Mouse (Mus musculus) frontal cortex, adult 2 months (tissue): Measurements from ENCODE around the gene Cd68. TPM values are rescaled to one million over a fixed set of nuclear protein-coding genes. Genes with fewer than 3 reads are reported as not detected.

Experiments
- DNase-seq, 2 experiments: peaks; one replicate each; pipeline ENCODE4 v3.0.0; 2022; ENCODE audit warnings: low spot score in 1 of 2; ENCODE audit errors: extremely low spot score in 1 of 2
- polyA plus RNA-seq: library from polyadenylated mRNA; depleted of rRNA; stranded (reverse); fragments of >200 nt; gene quantifications from 2 replicates; pipeline ENCODE4 v1.2.3, GENCODE M21; 2012

Cd68 gene
- polyA plus RNA-seq, 1 experiment: 13.7 TPM

DNA sequence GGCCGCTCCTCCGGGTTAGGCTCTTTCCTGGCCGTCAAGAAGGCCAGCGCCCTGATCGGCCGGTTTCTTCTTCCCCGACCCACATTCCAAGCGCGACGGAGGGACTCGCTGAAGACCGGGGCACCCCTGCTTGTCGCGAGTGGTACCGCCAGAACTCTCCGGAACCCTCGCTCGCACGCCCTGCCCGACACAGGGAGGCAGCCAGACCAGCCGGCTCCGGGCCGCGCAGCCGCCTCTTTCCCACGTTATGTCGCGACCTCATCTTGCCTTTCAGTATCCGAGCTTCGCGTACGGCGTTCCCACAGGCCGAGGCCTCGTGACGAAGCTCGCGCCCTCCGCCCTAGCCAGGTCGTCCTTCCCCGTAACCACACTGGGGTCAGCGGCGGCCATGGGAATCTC lies 5.8 kb upstream of the Cd68 start:
- DNase-seq: no peak

DNA sequence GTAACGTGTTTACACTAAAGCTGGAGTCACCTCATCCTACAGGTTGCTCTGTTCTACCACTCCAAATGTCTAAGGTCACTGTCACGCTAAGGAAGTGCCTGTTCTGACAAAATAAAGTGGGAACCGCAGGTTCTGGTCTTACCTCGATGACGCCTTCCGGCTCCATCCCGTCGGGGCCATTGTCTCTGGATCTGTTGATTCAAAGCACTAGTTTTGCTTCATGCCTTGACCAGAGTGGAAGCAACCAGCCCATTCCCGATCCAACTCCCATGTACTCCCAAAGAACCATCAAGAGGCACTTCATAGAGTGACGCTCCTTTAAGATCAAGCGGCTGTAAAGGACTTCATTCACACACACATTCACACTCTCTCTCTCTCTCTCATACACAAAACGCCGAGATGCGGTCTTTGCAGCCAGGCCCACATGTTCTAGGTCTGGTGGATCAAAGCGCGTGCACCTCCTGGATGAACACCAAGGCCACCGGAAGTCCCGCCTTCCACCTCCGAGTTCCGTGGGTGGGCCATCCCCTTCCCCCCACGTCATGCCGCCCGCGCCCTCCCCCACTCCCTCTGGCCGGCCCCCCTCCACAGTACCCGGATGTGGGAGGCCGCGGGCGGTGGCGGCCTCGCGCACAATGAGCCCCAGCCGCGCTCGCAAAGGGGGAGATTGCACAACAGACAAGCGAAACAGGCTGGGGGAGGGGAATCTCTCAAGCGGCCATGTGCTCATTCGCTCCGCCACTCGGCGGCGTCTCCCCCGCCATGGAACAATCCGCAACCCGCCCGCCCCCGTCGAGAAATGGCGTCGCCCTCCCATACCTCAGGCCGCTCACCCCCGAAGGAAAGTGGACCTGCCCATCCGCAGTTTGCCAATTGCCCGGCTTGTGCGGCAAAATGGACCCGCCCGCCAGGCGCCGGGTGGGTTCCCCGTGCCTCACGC lies 5.1 kb upstream of the Cd68 start:
- DNase-seq: peak; percentile 86 to 93

DNA sequence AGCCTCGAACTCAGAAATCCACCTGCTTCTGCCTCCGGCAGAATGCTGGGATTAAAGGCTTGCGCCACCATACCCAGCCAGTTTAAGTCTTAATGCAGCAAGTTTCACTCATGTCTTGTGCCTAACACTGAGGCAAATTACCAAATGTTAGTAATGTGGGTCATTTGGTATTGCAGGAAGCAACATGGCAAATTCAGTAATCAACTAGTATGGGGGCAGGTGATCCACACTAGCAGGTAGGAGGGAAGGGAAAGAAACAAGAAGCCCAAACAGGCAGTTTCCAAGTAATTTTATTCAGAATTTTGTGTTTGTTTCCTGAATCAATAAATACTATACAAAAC lies 682 bp upstream of the Cd68 start:
- no peak for DNase-seq

DNA sequence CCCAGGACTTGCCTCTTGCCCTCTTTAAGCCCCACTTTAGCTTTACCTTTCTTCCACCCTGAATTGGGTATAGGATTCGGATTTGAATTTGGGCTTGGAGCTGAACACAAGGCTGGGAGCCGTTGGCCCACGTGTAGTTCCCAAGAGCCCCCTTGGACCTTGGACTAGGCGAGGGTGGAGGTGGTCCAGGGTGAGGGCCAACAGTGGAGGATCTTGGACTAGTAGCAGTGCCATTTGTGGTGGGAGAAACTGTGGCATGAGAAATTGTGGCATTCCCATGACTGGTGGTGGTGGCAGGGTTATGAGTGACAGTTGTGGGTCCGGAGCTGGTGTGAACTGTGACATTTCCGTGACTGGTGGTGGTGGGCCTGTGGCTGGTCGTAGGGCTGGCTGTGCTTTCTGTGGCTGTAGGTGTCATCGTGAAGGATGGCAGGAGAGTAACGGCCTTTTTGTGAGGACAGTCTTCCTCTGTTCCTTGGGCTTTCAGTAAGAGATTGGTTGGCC lies 444 bp downstream of the Cd68 start:
- no peak for DNase-seq

DNA sequence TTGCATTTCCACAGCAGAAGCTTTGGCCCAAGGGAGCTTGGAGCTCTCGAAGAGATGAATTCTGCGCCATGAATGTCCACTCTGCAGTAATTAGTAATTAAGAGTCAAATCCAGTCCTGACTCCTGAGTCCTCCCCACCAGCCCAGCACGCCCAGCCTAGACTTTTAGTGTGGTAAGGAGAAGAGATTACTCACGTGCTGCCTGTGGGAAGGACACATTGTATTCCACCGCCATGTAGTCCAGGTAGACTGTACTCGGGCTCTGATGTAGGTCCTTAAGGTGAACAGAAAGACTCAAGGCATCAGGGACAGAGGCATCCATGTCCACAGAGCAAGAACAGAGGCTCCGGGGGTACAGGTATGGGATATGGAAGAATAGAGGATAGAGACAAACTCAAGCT lies 1.1 kb downstream of the Cd68 start:
- DNase-seq: no peak

DNA sequence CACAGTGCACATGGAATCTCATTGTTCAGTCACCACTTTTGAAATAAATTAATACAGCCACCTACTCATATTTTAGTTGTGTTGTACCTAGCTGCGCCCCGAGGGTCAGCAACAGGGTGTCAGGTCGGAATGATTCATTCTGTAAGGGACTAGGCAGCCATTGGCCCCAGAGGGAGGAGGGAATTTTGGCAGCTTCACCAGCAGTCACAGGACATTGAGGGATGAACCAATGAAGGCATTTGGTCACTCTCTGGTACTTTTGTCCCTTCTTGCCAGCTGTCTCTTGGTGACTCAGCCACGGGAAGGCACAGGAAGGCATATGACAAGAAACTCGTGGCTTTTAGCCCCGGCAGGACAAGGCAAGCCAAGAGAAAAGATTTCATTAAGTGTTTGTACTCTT lies 2.2 kb downstream of the Cd68 start:
- DNase-seq: no peak

DNA sequence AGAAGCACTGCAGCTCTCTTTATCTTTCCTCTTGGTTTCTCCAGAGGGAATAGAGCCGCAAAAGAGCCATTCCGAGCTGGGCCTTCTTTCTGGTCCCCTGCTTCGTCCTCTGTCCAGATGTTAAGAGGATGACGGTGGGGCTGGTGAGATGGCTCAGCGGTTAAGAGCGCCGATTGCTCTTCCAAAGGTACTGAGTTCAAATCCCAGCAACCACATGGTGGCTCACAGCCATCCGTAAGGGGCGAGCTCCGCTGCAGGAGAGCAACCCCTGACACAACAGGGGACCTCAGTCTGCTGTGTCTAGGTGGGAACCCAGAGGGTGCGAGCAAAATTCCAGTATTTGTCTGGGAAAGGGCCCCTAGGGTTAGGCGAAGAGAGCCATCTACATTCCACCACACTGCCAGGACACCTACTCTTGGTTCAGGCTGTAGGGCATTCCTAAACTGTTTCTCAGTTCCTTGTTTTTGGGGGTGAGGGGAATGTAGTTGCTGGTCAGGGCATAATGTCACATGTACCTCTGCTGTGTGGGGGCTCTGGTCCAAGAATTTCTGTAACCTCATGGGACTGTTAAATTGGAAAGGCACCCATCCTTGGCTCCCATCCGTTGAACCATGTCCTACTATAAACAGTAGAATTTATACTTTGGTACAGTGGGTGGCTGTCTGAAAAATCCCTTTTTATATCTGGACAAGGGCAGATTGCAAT lies 2.8 kb downstream of the Cd68 start:
- DNase-seq: no peak

DNA sequence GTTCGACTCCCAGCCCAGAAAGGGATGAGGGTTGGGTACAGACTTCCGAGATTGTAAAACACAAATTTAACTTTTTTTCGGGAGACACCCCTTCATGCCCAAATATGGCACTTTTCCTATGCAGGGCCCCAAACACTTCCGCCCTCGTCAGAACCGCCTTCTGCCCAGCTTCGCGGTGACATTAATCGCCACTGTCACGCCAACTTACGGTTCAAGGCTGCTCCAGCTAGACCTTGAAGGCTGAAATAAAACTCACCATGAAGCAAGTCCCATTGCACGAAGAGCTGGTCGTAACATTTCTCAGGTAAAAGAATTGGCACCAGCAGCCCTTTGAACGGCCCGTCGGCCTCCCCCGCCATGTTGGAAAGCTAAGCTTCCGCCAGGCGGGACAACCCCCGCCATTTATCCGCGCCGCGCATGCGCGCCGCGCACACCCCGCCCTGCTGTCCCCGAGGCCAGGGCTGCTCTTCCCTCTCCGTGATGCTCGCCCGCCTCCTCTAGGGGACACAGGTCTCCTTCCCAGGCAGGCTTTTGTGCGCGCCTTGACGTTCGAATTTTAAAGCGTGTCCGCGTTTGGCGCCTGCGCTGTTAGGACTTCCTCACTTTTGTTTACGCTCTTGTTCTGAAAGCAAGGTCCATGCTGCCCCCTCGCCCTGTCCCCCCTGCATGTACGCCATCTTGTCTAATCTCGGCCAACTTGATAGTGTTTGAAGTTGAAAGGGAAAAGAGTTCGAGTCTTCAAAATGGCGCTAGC lies 3.6 kb downstream of the Cd68 start, which contains the start of gene Mpdu1:
Mpdu1 (minus strand) TSS at position 430 of the 754 bp plus-strand sequence.
- peak; percentile 93 to 94 for DNase-seq

DNA sequence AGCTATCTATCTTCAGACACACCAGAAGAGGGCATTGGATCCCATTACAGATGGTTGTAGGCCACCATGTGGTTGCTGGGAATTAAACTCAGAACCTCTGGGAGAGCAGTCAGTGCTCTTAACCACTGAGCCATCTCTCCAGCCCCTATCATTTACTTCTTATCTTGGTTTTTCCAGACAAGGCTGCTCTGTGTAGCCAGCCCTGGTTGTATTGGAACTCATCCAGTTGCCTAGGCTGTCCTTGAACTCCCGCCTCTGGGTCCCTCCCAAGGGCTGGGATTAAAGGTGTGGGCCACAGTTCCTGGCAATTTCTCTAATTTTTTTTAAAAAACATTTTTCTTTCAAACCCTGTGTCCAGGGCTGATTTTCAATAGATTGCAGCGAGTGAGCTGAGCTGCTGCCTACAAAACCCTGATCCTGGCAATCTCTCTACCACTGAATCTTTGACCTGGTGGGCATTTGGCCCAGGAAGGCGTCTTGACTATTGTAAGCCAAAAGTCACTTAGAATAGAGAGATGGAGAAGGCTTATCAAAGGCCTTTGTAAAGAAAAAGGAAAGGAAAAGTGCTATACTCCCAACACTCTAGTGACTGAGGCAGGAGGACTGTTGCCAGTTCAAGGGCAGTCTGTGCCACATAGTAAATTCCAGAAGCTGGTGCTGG lies 4.6 kb downstream of the Cd68 start:
- no peak for DNase-seq

DNA sequence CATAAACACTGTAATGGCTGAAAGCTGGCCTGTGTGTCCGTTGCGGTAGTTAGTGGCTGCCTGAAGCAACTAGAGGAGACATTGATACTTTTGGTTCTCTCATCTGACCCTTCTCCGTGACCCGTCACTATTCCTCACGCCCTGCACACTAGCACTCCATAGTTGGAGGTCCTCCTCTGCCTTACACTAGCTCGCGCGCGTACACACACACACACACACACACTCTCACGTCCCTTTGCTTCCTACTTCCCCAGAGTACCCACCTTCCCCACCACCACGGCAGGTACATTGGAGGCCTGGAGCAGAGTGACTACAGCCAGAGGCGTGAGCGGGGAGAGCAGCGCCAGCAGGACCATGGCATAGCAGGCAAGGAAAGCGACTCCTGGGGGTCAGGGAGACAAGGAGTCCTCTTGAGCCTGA lies 8.5 kb downstream of the Cd68 start:
- no peak for DNase-seq

DNA sequence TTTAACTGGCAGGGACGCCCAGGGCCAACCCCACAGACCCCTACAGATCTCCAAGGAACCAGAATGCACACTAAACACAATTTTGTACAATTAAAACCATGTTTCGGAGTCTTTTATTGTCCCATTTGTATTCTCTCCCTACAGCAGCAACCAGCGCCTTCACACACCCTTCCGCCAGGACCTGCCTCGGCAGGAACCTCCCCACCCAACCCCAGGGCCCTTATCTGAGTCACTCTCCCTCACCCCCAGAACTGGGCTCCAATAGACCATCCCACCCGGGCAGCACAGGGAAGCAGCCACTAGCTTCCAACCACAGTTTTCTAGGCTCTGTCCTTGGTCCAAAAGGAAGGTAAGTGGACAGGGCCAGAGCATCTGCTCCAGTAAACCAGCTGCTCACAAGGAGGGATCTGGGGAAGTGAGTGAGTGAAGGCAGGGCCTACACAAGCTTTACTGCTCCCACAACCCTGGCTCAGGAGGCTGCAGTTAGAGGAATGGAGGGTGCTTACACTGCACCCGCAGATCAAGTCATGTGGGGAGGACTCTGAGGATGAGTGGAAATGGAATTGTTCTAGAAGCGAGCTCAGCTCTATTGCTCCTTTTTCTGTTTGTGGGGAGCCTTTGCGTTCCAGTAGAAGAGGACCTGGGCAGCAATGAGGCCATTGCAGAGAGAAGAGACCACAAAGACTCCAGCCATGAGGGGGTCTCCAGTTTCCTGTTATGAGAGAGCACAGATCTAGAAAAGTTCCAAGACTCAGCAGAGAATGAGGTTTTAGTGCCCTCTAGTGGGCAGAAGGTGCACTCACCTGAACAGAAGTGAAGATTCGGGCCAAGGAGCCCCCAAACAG lies 9.1 kb downstream of the Cd68 start:
- peak in 1 of 2 experiments; percentile 72 for DNase-seq

DNA sequence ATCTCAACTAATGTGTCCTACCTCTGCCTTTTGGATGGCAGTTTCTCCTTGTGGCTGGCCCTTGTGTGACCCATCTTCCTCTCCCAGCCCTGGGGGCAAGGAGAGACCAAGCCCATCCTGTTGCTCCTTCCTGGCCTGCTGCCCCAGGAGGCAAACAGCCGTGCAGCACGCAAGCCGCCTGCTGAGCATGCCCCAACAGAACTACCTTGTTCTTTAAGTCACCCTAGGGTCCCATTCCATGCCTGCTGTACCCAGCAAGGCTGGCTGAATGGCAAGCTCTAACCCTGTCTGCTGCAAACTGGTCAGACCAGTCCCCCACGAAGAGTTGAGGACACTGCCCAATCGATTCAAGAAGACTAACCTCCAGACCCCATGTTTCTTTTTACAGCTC lies 9.9 kb downstream of the Cd68 start:
- DNase-seq: no peak

DNA sequence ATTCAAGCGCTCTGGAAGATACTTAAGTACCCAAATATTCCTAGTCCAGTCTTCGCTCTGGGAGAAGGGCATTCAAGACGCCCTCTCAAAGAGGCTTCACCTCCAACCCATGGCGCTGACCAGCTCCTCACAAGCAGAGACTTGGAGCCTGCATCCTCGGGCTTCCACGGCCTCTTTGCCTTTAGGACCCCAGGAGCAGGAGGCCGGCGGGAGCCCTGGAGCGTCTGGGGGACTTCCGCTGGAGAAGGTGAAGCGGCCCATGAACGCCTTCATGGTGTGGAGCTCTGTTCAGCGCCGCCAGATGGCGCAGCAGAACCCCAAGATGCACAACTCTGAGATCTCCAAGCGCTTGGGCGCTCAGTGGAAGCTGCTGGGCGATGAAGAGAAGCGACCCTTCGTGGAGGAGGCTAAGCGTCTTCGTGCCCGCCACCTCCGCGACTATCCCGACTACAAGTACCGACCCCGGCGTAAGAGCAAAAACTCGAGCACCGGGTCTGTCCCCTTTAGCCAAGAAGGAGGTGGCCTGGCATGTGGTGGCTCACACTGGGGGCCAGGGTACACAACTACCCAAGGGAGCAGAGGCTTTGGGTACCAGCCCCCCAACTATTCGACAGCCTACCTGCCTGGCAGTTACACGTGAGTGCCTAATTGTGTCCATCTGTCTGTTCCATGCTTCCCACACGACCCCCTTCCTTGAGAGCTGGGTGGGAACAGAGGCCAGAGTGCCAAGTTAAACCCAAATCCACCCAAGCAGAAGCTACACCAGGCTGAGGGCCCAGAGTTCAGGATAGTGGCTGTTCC lies 10.5 kb downstream of the Cd68 start, which contains the start of gene Sox15:
Sox15 (plus strand) TSS at position 51 of the 801 bp plus-strand sequence.
- peak in 1 of 2 experiments; percentile 80 for DNase-seq

DNA sequence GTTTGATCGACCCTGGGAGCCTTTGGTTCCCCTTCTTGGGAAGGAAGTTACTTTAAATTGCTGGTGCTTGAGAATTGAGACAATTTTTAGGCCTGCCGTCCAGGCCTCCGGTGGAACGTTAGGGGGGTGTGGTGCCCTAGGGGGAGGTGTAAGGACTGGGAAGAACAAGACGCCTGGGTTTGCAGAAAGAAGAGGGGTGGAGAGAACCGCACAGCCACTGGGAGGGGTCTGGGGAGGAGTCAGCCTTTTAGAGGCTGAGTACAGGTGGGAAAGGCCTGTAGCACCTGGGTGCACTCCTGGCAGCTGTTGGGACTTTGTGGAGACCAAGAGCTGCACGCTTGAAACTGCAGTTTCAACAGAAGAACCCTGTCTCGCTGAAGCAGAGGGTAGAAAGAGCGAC lies 11.2 kb downstream of the Cd68 start:
- no peak for DNase-seq

DNA sequence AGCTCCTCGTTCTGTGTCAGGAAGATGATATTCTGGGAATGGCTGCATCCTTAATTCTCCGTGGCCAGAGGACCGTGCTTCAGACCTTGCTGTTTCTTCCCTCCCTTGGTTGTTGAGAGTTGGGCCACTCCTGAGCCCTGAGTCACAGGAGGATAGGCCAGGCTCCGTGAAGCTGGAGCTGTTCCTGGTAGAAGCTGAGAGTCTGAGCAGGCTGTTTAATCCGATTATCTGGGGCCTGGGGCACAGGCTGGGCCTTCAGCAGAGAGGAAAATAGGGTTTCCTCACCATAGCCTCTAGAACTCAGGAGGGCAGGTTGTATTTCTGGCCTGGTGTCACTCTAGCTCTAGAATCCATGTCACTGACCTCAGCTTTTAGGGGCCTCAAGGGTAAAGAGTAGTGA lies 12.6 kb downstream of the Cd68 start:
- DNase-seq: no peak

DNA sequence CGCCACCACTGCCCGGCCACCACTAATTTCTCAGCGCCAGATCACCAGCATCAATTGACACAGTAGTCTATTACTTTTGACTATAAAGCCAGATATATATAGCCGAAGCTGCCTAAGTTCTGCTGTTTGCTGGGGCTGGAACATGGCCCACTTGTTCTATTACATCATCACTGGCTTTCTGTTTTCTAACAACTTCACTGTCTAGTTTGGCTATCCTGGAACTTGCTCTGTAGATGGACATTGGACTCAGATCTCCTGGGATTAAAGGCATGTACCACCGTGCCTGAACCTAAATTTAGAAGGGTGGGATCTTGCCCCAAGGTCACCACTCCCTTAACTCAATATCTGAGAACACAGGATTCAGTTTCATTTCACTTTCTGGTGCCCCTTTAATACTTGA lies 20.1 kb downstream of the Cd68 start:
- no peak for DNase-seq

DNA sequence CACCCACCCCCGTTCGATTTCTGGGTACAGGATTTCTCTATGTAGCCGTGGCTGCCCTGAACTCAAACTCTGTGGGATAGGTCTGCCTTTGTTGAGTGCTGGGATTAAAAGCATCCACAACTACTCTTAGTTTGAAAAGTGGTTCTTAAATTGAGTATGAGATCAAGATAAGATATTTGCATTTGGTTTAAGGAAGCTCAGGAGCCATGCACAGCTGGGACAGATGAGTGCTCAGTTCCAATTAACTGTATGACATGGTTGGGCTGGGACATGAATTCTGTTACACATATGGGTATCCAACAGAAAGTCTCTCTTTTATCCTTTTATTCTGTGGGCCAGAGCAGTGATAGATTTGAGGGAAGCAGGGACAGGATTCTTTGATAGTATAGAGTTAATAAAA lies 30.5 kb downstream of the Cd68 start:
- no peak for DNase-seq

DNA sequence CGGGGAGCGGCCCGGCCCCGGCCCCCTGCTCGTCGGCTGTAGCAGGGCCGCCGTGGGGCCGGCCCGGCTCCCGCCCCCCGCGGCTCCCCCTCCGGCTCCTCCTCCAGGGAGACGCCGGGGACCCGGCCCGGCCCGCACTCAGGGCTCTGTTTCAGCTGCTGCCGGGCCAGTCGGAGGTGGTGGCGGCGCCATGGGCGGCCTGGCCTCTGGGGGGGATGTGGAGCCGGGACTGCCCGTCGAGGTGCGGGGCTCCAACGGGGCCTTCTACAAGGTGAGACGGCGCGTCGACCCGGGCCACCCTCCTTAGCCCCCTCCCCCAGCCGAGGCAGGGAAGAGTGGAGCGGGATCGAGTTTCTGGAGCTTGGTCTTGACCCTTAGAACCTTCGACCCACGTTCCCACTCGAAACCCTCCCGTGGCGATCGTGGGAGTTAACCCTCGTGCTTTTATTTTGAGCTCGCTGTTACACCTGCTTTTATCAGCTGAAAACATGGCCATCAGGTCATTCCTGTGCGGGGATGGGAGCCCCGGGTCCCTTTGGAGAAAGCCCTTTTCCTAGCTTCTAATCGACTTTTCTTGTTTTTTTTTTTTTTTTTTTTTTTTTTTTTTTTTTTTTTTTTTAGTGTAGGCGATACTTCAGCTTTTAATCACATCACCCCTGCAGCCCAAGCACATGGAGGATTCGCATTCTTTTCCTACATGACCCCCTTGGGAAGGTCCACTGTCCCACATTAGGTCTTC lies 32.7 kb downstream of the Cd68 start:
- no peak for DNase-seq
